Mouse (Mus musculus) heart, adult 2 months (tissue): ENCODE measurements around the gene Meis1. TPM values are rescaled to one million over a fixed set of nuclear protein-coding genes. Genes with fewer than 3 reads are reported as not detected.

ENCODE experiments used
- DNase-seq, 2 experiments: peaks; one replicate each; pipeline ENCODE4 v3.0.0; 2021
- H3K27ac ChIP-seq: fragments of 200-600 bp; 2 replicates; pipeline ENCODE4 v1.8.1; 2022
- H3K27me3 ChIP-seq: fragments of 200-500 bp; 2 replicates; pipeline ENCODE4 v1.6.1; 2012; ENCODE audit warnings: mild to moderate bottlenecking, low read length, inconsistent platforms, mixed read lengths; ENCODE audit not compliant: control insufficient read depth, insufficient read depth
- H3K36me3 ChIP-seq: fragments of 200-500 bp; 2 replicates; pipeline ENCODE4 v1.6.1; 2012; ENCODE audit warnings: low read length, inconsistent platforms; ENCODE audit not compliant: control insufficient read depth, insufficient read depth
- H3K4me1 ChIP-seq: fragments of 200-500 bp; 2 replicates; pipeline ENCODE4 v1.6.1; 2011; ENCODE audit warnings: low read length; ENCODE audit not compliant: control insufficient read depth, insufficient read depth
- H3K4me3 ChIP-seq: fragments of 200-600 bp; 2 replicates; pipeline ENCODE4 v1.8.1; 2022
- H3K79me2 ChIP-seq: fragments of 200-500 bp; replicated peaks from 2 replicates; pipeline ENCODE4 v1.6.1; 2012; ENCODE audit warnings: mild to moderate bottlenecking, inconsistent platforms, low read length, moderate library complexity, mixed read lengths; ENCODE audit not compliant: control insufficient read depth, insufficient read depth
- H3K9ac ChIP-seq: fragments of 200-500 bp; 2 replicates; pipeline ENCODE4 v1.6.1; 2012; ENCODE audit warnings: low read depth, mild to moderate bottlenecking, control low read depth, inconsistent platforms, low read length, mixed read lengths
- CTCF ChIP-seq: fragments of 200-600 bp; IDR thresholded peaks from 2 replicates; pipeline ENCODE4 v1.8.1; 2022; ENCODE audit warnings: antibody characterized with exemption, mild to moderate bottlenecking, moderate library complexity
- EP300 ChIP-seq: fragments of 200-500 bp; IDR thresholded peaks from 2 replicates; pipeline ENCODE4 v1.6.1; 2011; ENCODE audit warnings: low read depth, low read length, control low read depth; ENCODE audit not compliant: insufficient read depth
- POLR2A ChIP-seq: fragments of 200-500 bp; IDR thresholded peaks from 2 replicates; pipeline ENCODE4 v1.6.1; 2011; ENCODE audit warnings: mild to moderate bottlenecking, low read depth, low read length, control low read depth; ENCODE audit not compliant: insufficient read depth
- WGBS: fragments of 180-500 bp; shearing (Covaris S2); methylation state at CpG from one replicate; pipeline ENCODE4 v1.1.7; 2018; 5-methylcytosine and 5-hydroxymethylcytosine counted together
- intact Hi-C: fragments of 180-260 bp; cut with DNase I; formaldehyde crosslinking; loops from one replicate; pipeline ENCODE4 v1.15.1; 2025
- polyA plus RNA-seq: library from polyadenylated mRNA; depleted of rRNA; stranded (reverse); fragments of >200 nt; gene quantifications from 2 replicates; pipeline ENCODE4 v1.2.3, GENCODE M21; 2012
- total RNA-seq, 2 experiments: library from RNA; stranded (reverse); gene quantifications; 2 replicates each; pipeline ENCODE4 v1.2.3; 2021

Gene Meis1
- total and polyA plus RNA-seq, 3 experiments: 18.2 to 31.4 (median 29.0) TPM

DNA sequence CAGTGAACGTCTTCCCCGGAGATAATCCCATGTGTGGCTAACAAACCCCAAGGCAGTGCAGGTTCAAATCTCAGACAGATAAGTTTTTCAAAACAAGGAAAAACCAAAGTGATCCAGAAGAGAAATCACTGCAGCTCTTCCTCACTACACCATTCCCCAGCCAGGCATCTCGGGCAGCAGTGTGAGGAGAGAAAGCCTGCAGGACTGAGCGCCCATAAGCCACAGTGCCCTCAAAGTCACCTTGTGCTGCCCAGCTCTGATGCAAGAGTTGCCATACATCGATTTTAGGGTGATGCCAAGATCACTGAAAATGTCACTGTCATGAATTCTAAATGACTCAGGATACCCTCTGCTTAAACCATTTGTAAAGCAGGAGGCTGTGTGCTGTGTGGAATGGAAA lies 15.7 kb downstream of the Meis1 start:
- Histone ChIP-seq H3K79me2 (no peaks in the 10 kb centered on the region; the same call in 1 of the 2 replicates), H3K4me1 (no peaks in the 10 kb centered on the region), H3K27me3 (no peaks in the 10 kb centered on the region), H3K27ac (no peak overlapping the region), H3K4me3 (no peak overlapping the region), H3K36me3 (peaks cover 7% of the 10 kb centered on the region), H3K9ac (no peak overlapping the region)
- TF ChIP-seq CTCF: no peak
- no peak for TF ChIP-seq EP300
- TF ChIP-seq POLR2A: no peak
- WGBS: 67% methylated on average over 5 of the region's 5 CpGs
- DNase-seq: no peak
- intact Hi-C loops: no loop called here

DNA sequence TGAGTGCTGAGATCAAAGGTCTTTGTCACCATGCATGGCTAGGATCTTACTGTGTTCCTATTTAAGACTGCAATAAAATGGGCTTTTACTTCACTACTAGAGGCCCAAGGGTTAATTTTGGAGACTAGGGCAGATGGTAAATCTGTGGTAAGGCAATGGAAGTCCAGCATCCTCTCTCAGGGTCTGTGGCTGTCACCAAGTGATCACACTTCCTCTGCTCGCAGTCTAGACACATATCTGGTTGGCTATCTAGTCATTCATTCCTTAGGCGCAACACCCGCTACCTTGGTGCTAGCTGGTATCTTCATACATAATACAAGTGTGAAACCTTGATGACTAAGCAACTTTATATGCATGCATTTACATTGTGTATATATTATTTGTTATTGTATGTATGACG lies 22.0 kb downstream of the Meis1 start:
- H3K79me2 ChIP-seq: no peaks in the 10 kb centered on the region; the same call in 1 of the 2 replicates
- intact Hi-C loops: no loop called here

GRCm38 (mm10) chr11:18996289-18996688 lies 22.5 kb downstream of the Meis1 start:
- H3K36me3 ChIP-seq: peaks cover 18% of the 10 kb centered on the region
- H3K27me3 ChIP-seq: no peaks in the 10 kb centered on the region
- no peak overlapping the region for H3K9ac ChIP-seq
- H3K4me1 ChIP-seq: peaks cover 2% of the 10 kb centered on the region
- intact Hi-C loops: no loop called here
- DNase-seq: no peak
- 97% methylated on average over 2 of the region's 2 CpGs for WGBS
- no peaks in the 10 kb centered on the region; the same call in 1 of the 2 replicates for H3K79me2 ChIP-seq
- TF ChIP-seq EP300 (no peak), CTCF (peak; percentile 43), POLR2A (no peak)
- no peak overlapping the region for H3K4me3 ChIP-seq
- H3K27ac ChIP-seq: no peak overlapping the region

More for the DNA sequence above, 22.0 kb downstream of the Meis1 start:
- peaks cover 2% of the 10 kb centered on the region for H3K4me1 ChIP-seq
- no peak overlapping the region for H3K27ac ChIP-seq
- H3K27me3 ChIP-seq: no peaks in the 10 kb centered on the region
- H3K9ac ChIP-seq: no peak overlapping the region
- 92% methylated on average over 4 of the region's 4 CpGs for WGBS
- DNase-seq: no peak
- peaks cover 16% of the 10 kb centered on the region for H3K36me3 ChIP-seq
- TF ChIP-seq CTCF (no peak), EP300 (no peak)
- H3K4me3 ChIP-seq: no peak overlapping the region

DNA sequence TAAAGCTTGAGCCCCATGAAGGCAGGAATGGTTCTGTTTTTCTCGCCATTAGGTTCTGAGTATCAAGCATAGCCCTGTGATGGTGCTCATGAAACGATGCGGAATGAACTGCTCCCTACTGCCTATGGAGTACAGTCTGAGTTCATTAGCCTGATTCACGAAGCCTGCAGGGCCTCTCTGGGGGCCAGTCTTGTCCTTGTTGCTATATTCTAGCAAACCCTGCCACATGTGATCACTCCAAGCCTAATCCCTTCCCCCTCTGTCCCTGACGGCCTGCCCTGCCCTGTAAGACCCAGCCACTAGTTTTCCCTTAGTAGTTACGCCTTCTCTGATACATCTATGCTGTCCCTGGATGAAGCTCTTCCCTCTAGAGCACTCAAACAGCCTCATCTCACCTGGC lies 26.0 kb downstream of the Meis1 start:
- no peaks in the 10 kb centered on the region for H3K27me3 ChIP-seq
- peaks cover 34% of the 10 kb centered on the region for H3K36me3 ChIP-seq
- WGBS: 81% methylated on average over 6 of the region's 6 CpGs

GRCm38 (mm10) chr11:18990244-18990677 lies 28.5 kb downstream of the Meis1 start:
- Histone ChIP-seq H3K36me3 (peaks cover 34% of the 10 kb centered on the region), H3K27me3 (no peaks in the 10 kb centered on the region), H3K79me2 (peaks cover 2% of the 10 kb centered on the region; the same call in 1 of the 2 replicates), H3K27ac (no peak overlapping the region), H3K4me1 (peaks cover 6% of the 10 kb centered on the region), H3K4me3 (no peak overlapping the region), H3K9ac (no peak overlapping the region)
- 72% methylated on average over 6 of the region's 6 CpGs for WGBS
- intact Hi-C loops: no loop called here
- no peak for DNase-seq
- TF ChIP-seq CTCF (no peak), EP300 (no peak), POLR2A (no peak)

More for the DNA sequence above, 26.0 kb downstream of the Meis1 start:
- no peak overlapping the region for H3K4me3 ChIP-seq
- H3K9ac ChIP-seq: no peak overlapping the region
- DNase-seq: no peak
- TF ChIP-seq EP300: no peak
- no peak for TF ChIP-seq POLR2A
- TF ChIP-seq CTCF: no peak
- H3K27ac ChIP-seq: no peak overlapping the region
- H3K79me2 ChIP-seq: peaks cover 2% of the 10 kb centered on the region; the same call in 1 of the 2 replicates
- intact Hi-C loops: loop anchor here (2.0 kb wide), 1 partner anchor 36 kb away; no protein-coding TSS in a partner anchor
- H3K4me1 ChIP-seq: peaks cover 6% of the 10 kb centered on the region

- H3K9ac ChIP-seq: no peak overlapping the region
- H3K27me3 ChIP-seq: no peaks in the 10 kb centered on the region
- H3K4me1 ChIP-seq: peaks cover 6% of the 10 kb centered on the region
- 51% methylated on average over 6 of the region's 6 CpGs for WGBS
- no peak overlapping the region for H3K4me3 ChIP-seq
- intact Hi-C loops: no loop called here
- peak overlapping the region; percentile 69; the same call in 1 of the 2 replicates for H3K27ac ChIP-seq
- TF ChIP-seq CTCF (no peak), EP300 (no peak), POLR2A (no peak)
- H3K36me3 ChIP-seq: peaks cover 34% of the 10 kb centered on the region
- H3K79me2 ChIP-seq: peaks cover 2% of the 10 kb centered on the region; the same call in 1 of the 2 replicates
- no peak for DNase-seq
These were observed 29.0 kb downstream of the Meis1 start for GRCm38 (mm10) chr11:18989669-18990243.
